8 mouse cellular contexts compared by ENCODE assay signal in genomic region chr4:33188781-33189734, GRCm38 (mm10). TPM values are rescaled to one million over a fixed set of nuclear protein-coding genes. Genes with fewer than 3 reads are reported as not detected.
DNase-seq lines count a peak whose midpoint lies in the region; ATAC-seq lines count a peak whose summit lies in the region.

No protein-coding gene starts in this region.

- 0 out of 2 replicates have a peak overlapping the region, but pooled peaks have one; percentile 13 for H3K27ac ChIP-seq in embryonic facial prominence, embryonic 11.5 days (replicated peaks; ENCODE audit: low read depth, low read length)
- peak overlapping the region; percentile 84 for H3K27ac ChIP-seq in intestine, embryonic 16.5 days (ENCODE audit: low read length)

- no peaks in the 10 kb centered on the region for H3K4me1 ChIP-seq in embryonic facial prominence, embryonic 11.5 days (ENCODE audit: control insufficient read depth, insufficient read depth, low read length)
- H3K4me1 ChIP-seq in intestine, embryonic 16.5 days (ENCODE audit: control insufficient read depth, insufficient read depth, low read length): no peaks in the 10 kb centered on the region; the same call in 1 of the 2 replicates

- peak overlapping the region; percentile 94 for H3K4me2 ChIP-seq in embryonic facial prominence, embryonic 11.5 days (ENCODE audit: low read depth, low read length)
- peak overlapping the region; percentile 98 for H3K4me2 ChIP-seq in intestine, embryonic 16.5 days (ENCODE audit: low read depth, low read length)

- peak; percentile 92 for DNase-seq in adrenal gland, adult 8-10 months
- DNase-seq in embryonic facial prominence, embryonic 11.5 days (ENCODE audit: low spot score): peak; percentile 81
- DNase-seq in gastrocnemius, postnatal 4 days (ENCODE audit: low spot score in 2 of 2): peak; percentile 62 to 89
- peak; percentile 83 to 85 for DNase-seq in left cerebral cortex, postnatal 25 days (ENCODE audit: low spot score in 2 of 2)
- DNase-seq in mesoderm, embryonic 11.5 days (ENCODE audit: low read depth, low spot score): peak; percentile 81
- DNase-seq in right cerebral cortex, postnatal 4 days: peak; percentile 87
- DNase-seq in urinary bladder, postnatal 4 days (ENCODE audit: low spot score in 2 of 2): peak; percentile 78 to 80

- H3K27me3 ChIP-seq in embryonic facial prominence, embryonic 11.5 days (ENCODE audit: control insufficient read depth, insufficient read depth, low read length): no peaks in the 10 kb centered on the region
- H3K27me3 ChIP-seq in intestine, embryonic 16.5 days (replicated peaks; ENCODE audit: control insufficient read depth, insufficient read depth, low read length): no peaks in the 10 kb centered on the region

- H3K4me3 ChIP-seq in embryonic facial prominence, embryonic 11.5 days (ENCODE audit: low read depth, low read length): peak overlapping the region; percentile 64
- H3K4me3 ChIP-seq in intestine, embryonic 16.5 days (ENCODE audit: low read length): peak overlapping the region; percentile 70

- intact Hi-C loops in left cerebral cortex, postnatal 25 days (cut with DNase I): loop anchor here (1.0 to 5.0 kb wide), 2 partner anchors 58 to 157 kb away; partner anchors contain the start of gene Ube2j1

- H3K9ac ChIP-seq in embryonic facial prominence, embryonic 11.5 days (replicated peaks; ENCODE audit: low read length): peak overlapping the region; percentile 75
- peak overlapping the region; percentile 78 for H3K9ac ChIP-seq in intestine, embryonic 16.5 days (ENCODE audit: low read depth, low read length)

- peak; percentile 88 for ATAC-seq in embryonic facial prominence, embryonic 11.5 days (replicated peaks; ENCODE audit: insufficient number of reproducible peaks, low FRiP score, low TSS enrichment, low read depth)
- peak; percentile 95 for ATAC-seq in intestine, embryonic 16.5 days

- H3K36me3 ChIP-seq in embryonic facial prominence, embryonic 11.5 days (replicated peaks; ENCODE audit: control insufficient read depth, insufficient read depth, low read depth, low read length): no peaks in the 10 kb centered on the region
- H3K36me3 ChIP-seq in intestine, embryonic 16.5 days (ENCODE audit: control insufficient read depth, insufficient read depth, low read length): no peaks in the 10 kb centered on the region

- under 1% methylated on average over 119 of the region's 123 CpGs for WGBS in embryonic facial prominence, embryonic 11.5 days
- under 1% methylated on average over 123 of the region's 123 CpGs for WGBS in intestine, embryonic 16.5 days

- no peaks in the 10 kb centered on the region for H3K9me3 ChIP-seq in embryonic facial prominence, embryonic 11.5 days (replicated peaks; ENCODE audit: control insufficient read depth, low read length)
- H3K9me3 ChIP-seq in intestine, embryonic 16.5 days (ENCODE audit: control insufficient read depth, low read length): no peaks in the 10 kb centered on the region

RNA-seq across cellular contexts. Expression of gene Pm20d2, which starts 0.5 kb away (rescaled TPM):
- 10 to 100 TPM; 15.6 to 42.2 (median 27.4) TPM for total RNA-seq in adrenal gland, adult 8-10 months (2022)
- 0.48 and 1.1 TPM in 2 replicates for polyA plus RNA-seq in embryonic facial prominence, embryonic 11.5 days (2014; fragmentation: Nextera tagmentation; extraction: Ambion mirVana)
- 10 to 100 TPM; 28.8 to 35.2 TPM for total RNA-seq in gastrocnemius, postnatal 4 days (2021)
- 0.82 and 0.88 TPM in 2 replicates for polyA plus RNA-seq in intestine, embryonic 16.5 days (2015; fragmentation: Nextera tagmentation; extraction: Ambion mirVana)
- total RNA-seq in left cerebral cortex, postnatal 25 days (2021): 1 to 10 TPM; 5.8 to 6.3 TPM

RNA-seq across cellular contexts. Expression of gene Srsf12, which starts 19.7 kb away (rescaled TPM):
- 1 to 10 TPM in 3 of 4 experiments, under 1 TPM in 1; 0.63 to 2.4 (median 2.1) TPM for total RNA-seq in adrenal gland, adult 8-10 months (2022)
- 8.5 and 10.8 TPM in 2 replicates for polyA plus RNA-seq in embryonic facial prominence, embryonic 11.5 days (2014; fragmentation: Nextera tagmentation; extraction: Ambion mirVana)
- total RNA-seq in gastrocnemius, postnatal 4 days (2021): under 1 TPM in 1 of 2 experiments, not detected in 1; 0.08 TPM
- polyA plus RNA-seq in intestine, embryonic 16.5 days (2015; fragmentation: Nextera tagmentation; extraction: Ambion mirVana): 4.7 and 5.2 TPM in 2 replicates
- 10 to 100 TPM; 22.1 to 24.8 TPM for total RNA-seq in left cerebral cortex, postnatal 25 days (2021)

RNA-seq across cellular contexts. Expression of gene Gabrr1, which starts 56.7 kb away (rescaled TPM):
- under 1 TPM in 3 of 4 experiments, not detected in 1; 0.14 to 0.17 (median 0.15) TPM for total RNA-seq in adrenal gland, adult 8-10 months (2022)
- 0.15 TPM in 1 of 2 replicates, not detected in the other for polyA plus RNA-seq in embryonic facial prominence, embryonic 11.5 days (2014; fragmentation: Nextera tagmentation; extraction: Ambion mirVana)
- total RNA-seq in gastrocnemius, postnatal 4 days (2021): under 1 TPM in 1 of 2 experiments, not detected in 1; 0.20 TPM
- polyA plus RNA-seq in intestine, embryonic 16.5 days (2015; fragmentation: Nextera tagmentation; extraction: Ambion mirVana): not detected in 2 replicates
- total RNA-seq in left cerebral cortex, postnatal 25 days (2021): under 1 TPM; 0.14 to 0.25 TPM

Comparison
In these comparisons a context has a peak if more than half of its experiments do, and no peak if none do; other contexts are left out.
1. Peak in every context shown above with its lines: DNase-seq, ATAC-seq, H3K4me3 ChIP-seq and H3K27ac ChIP-seq.
2. RNA of gene Srsf12, which starts 19.7 kb away (total RNA-seq): 22.1 to 24.8 TPM in left cerebral cortex, postnatal 25 days; 0.63 to 2.4 TPM in adrenal gland, adult 8-10 months and 0.08 TPM in gastrocnemius, postnatal 4 days; every median in the first group is over 4 times any median in the second.